Mouse (Mus musculus): ENCODE results near the gene Kat6b.

DNA sequence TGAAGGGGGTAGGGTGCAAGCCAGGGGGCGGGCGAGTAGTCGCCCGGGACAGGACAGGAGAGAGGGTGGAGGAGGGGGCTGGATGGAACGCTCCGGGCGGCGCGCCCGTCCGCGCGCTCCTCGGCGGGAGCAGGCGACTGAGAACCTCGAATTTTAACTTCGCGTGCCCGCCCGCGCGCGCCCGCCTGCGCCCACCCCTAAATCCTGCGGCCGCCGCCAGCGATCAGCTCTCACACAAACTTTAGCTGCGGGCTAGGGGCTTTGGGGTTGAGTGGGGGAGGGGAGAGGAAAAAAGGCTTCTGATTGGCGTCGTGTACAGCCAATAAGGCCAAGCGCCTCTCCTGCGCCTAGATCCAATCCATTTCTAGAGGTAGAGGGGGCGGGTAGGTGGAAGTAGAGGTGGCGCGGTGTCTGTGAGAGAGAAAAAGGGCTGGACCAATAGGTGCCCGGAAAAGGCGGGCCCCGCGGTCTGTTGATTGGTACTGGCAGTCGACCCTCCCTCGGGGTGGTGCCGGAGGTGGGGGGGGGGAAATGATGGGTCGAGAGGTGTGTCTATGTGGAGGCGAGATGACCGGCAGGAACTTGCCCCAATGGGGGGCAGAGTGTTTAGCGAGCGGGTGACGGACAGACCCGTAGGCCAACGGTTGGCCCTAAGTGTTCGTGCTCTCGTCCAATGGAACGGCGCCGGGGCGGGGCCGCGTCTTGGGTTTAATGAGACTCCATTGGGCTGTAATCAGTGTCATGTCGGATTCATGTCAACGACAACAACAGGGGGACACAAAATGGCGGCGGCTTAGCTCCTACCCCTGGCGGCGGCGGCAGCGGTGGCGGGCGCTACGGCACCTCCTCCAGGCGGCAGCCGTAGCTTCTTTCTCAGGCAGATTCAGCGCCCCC, 19.2 kb downstream of the Kat6b start:
- TF ChIP-seq POLR2A (IDR thresholded peaks at IDR 0.05; ENCODE audit: insufficient read depth, low read depth, low read length) (peak; percentile 65; the same call in 1 of the 2 replicates), CTCF (IDR thresholded peaks at IDR 0.05; ENCODE audit: insufficient read depth, low read depth, low read length) (0 out of 2 replicates have a peak, but pooled peaks have one; percentile 20)
